Mouse (Mus musculus): ENCODE data around the gene Dnah6.

The Dnah6 gene

GRCm38 (mm10) chr6:73018725-73019280 is 202.6 kb downstream of the Dnah6 start:
- no peak for DNase-seq

- DNase-seq = peak; percentile 91
Measured at GRCm38 (mm10) chr6:73014317-73015160, 206.9 kb downstream of the Dnah6 start.

- no peak for DNase-seq
Measured at GRCm38 (mm10) chr6:73012931-73013330, 208.5 kb downstream of the Dnah6 start.

GRCm38 (mm10) chr6:73011827-73012226 is 209.6 kb downstream of the Dnah6 start:
- DNase-seq = peak; percentile 67

GRCm38 (mm10) chr6:73010073-73010472 is 211.4 kb downstream of the Dnah6 start:
- DNase-seq = peak; percentile 89

GRCm38 (mm10) chr6:73003601-73004000 is 217.8 kb downstream of the Dnah6 start:
- no peak for DNase-seq

GRCm38 (mm10) chr6:73002391-73002790 is 219.1 kb downstream of the Dnah6 start:
- no peak for DNase-seq

GRCm38 (mm10) chr6:72998809-72999208 is 222.6 kb downstream of the Dnah6 start:
- DNase-seq = no peak

- DNase-seq = no peak
Measured at GRCm38 (mm10) chr6:72993688-72994082, 227.8 kb downstream of the Dnah6 start.

GRCm38 (mm10) chr6:72993054-72993687 is 228.3 kb downstream of the Dnah6 start:
- DNase-seq = no peak

GRCm38 (mm10) chr6:72990206-72990605 is 231.2 kb downstream of the Dnah6 start:
- DNase-seq = no peak

- DNase-seq = no peak
Measured at GRCm38 (mm10) chr6:72989028-72989736, 232.3 kb downstream of the Dnah6 start.

GRCm38 (mm10) chr6:72982506-72982905 is 238.9 kb downstream of the Dnah6 start:
- no peak for DNase-seq

- peak; percentile 47 for DNase-seq
Measured at GRCm38 (mm10) chr6:72981851-72982250, 239.6 kb downstream of the Dnah6 start.

- peak; percentile 70 for DNase-seq
Measured at GRCm38 (mm10) chr6:72981124-72981651, 240.3 kb downstream of the Dnah6 start.

- peak; percentile 62 for DNase-seq
Measured at GRCm38 (mm10) chr6:72976866-72977265, 244.6 kb downstream of the Dnah6 start.

GRCm38 (mm10) chr6:72971074-72971473 is 250.4 kb downstream of the Dnah6 start:
- no peak for DNase-seq

GRCm38 (mm10) chr6:72969787-72970186 is 251.7 kb downstream of the Dnah6 start:
- DNase-seq = no peak
